Mouse (Mus musculus) c-Kit-negative CD71-positive TER-119-positive erythroid progenitor cells, embryonic 14.5 days (primary cell): ENCODE measurements around the gene Rbm47.

ENCODE experiments used
- DNase-seq: peaks from one replicate; pipeline ENCODE4 v3.0.0-alpha.2; 2013; ENCODE audit warnings: low read depth, low spot score

Gene Rbm47

GRCm38 (mm10) chr5:66086952-66087351 is 86.0 kb downstream of the Rbm47 start:
- DNase-seq, result no peak

- DNase-seq, result no peak
Observed at GRCm38 (mm10) chr5:66086304-66086703, 86.6 kb downstream of the Rbm47 start.

DNA sequence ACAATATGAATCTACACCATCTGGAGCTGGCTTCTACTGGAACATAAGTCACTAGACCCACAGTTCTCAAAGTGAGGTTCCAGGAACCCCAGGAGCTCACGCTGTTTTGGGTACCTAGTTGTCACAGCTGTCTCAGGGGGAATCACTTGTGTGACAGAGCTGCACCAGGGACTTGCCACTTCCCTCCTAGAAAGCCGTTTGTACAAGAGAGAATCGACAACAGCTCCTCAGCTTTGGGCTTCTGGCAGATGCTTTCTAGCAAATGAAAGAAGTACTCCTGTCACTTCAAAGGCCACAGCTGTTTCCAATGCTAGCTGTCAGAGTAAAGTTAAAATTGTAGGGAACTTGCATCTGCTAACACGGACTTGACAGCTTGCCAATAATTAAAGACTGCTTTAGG is 87.4 kb downstream of the Rbm47 start:
- no peak for DNase-seq

GRCm38 (mm10) chr5:66084541-66084940 is 88.4 kb downstream of the Rbm47 start:
- DNase-seq, result no peak

- DNase-seq, result peak; percentile 6
Observed at GRCm38 (mm10) chr5:66083350-66083749, 89.6 kb downstream of the Rbm47 start.

DNA sequence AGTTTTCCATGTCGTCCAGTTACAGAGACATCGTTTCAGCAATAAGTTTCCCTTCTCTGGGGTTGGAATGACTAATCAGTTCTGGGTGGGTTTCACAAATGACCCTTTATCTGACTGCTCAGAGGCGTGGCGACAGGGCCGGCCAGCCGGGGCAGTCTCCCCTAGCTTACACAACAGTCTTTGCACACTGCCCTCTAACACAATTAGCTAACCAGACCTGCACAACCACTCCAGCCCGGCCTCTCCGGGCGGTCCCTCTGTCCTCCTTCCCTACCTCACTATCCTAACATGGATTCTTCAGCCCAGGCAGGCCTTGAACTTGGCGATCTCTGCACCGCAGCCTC is 90.7 kb downstream of the Rbm47 start:
- DNase-seq, result no peak

GRCm38 (mm10) chr5:66081443-66082228 is 91.3 kb downstream of the Rbm47 start:
- DNase-seq, result no peak

GRCm38 (mm10) chr5:66080529-66081220 is 92.2 kb downstream of the Rbm47 start:
- no peak for DNase-seq

DNA sequence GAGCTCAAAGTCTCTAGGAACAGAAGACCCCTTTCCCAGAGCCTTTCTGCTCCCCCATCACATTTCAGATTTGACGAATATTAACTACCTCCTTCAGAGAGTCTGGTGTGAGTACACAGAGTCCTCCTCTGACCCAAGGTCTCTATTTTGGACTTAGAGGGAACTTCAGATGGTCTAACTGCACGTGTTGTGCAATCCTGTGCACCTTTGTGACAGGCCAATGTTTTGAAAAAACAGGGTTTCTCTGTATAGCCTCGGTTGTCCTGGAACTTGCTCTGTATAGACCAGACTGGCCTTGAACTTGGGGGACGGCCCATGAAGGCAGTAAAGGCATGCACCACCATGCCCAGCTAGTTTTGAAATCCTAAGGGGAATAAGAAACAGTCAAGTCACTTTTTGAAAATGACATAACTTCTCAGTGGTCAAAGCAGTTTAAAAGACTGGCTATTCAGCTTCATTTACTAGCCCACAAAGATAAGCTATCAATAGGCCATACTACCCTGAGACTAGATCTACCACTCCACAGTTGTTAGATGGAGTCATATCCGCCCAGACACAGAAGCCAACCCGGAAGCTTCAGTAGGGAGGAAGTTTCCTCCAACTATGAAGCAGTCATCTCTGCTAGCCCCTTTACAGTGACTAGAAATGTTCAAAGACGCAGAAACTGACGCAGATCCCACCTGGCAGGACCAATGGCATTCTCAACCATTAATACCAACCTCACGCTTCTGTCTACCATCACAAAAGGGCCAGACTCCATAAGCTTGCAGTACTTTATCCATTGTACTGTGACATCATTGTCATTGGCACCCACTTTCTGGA is 93.3 kb downstream of the Rbm47 start:
- no peak for DNase-seq

DNA sequence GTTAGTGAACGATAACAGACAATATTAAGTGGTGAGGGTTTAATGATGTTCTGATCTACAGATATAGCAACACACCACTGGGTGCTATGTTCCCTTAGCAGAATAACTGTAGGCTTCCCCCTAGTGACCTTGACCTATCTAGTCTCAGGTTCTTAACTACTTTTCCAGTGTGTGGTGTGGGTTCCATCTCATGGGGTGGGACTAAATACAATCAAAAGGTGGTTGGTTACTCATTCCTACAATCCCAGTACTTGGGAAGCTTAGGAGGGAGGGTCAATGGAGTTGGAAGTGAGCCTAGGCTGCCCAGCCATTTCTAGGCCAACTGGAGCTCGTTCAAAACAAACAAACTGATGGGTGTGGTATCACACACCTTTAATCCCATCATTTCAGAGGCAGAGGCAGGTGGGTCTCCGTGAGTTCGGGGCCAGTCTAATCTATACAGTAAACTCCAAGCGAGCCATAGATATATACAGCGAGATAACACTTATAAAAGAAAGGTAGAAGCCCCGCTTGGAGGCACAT is 94.4 kb downstream of the Rbm47 start:
- no peak for DNase-seq

- no peak for DNase-seq
Observed at GRCm38 (mm10) chr5:66077416-66077815, 95.5 kb downstream of the Rbm47 start.

DNA sequence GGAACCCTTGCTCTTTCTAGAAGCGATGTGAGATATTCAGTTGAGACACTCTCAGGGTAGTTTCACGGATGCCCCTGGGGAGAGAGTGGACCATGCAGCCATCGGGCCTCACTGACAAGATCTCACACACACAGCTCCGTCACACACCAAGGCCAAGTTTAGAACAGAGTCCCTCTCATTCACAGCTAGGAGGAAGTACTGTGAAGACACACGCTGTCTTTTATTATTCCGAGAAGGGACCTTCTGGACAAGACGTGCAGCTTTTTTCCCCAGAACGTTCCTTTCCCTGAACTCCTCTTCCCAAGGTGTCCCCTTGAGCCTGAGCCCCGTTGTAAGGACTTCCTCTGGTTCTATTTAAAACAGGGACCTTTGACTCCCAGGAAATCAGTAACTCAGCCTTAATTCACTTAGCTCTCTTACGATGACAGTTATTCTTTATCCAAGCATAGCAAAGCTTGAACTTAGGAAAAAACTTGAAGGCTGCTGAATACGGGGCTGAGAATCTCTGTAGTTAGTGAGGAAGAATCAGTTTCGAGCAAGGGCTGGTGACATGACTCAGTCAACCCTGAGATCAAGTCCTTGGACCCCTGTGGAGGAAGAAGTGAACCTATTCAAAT is 96.1 kb downstream of the Rbm47 start:
- no peak for DNase-seq

DNA sequence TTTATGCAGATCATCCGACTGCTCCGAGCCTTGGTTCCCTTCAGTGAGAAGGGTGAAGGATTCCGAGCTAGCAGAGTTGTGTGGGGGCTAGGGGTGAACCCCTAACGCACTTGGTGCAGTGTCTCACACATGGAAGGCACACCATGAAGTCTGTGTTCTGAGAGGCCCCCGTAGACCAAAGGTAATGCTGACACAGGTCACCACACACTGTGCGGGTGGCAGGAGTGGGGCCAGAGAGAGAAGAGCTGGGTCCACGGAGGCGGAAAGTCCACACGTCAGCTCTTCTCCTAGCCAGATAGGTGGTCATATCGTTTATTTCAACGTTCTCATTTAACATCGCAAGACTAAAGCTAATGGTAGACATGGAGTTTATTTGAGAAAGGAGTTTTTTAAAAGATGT is 97.0 kb downstream of the Rbm47 start:
- no peak for DNase-seq

DNA sequence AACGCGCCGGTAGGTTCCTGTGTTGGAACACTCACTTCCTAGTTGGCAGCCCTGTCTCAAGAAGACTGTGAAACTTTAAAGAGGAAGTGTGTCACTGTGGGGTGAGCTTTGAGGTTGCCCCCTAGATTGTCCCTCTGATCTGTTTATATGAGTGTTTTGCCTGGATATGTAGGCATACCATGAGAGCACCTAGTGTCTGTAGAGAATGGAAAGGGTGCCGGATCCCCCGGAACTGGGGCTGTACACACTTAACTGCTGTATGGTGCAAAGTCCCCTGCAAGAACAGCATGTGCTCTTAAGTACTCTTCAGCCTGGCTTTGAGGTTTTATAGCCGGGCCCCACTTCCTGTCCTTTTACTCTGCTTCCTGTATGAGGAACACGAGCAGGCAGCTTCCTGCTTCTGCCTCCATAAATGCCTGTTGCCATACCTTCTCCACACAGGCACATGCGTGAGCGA is 97.9 kb downstream of the Rbm47 start:
- DNase-seq, result no peak

DNA sequence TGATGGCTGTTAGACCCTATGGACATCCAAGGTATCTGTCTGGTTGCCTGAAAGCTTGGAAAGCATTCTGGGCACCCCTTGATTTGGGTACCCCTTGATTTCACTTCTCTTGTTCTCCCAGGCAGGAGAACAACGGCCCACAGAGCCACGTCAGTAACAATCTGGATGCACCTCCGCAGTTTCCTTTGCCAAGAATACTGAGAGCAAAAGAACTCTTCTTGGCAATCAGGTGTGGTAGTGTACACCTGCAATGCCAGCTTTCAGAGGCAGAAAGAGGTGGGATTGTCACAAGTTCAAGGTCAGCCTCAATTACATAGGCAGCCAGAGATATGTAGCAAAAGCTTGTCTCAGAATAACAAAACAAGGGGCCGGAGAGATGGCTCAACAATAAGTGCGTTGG is 98.7 kb downstream of the Rbm47 start:
- no peak for DNase-seq

GRCm38 (mm10) chr5:66073604-66074164 is 99.2 kb downstream of the Rbm47 start:
- DNase-seq, result no peak

GRCm38 (mm10) chr5:66071722-66072121 is 101.2 kb downstream of the Rbm47 start:
- DNase-seq, result no peak

GRCm38 (mm10) chr5:66070350-66070749 is 102.6 kb downstream of the Rbm47 start:
- no peak for DNase-seq

DNA sequence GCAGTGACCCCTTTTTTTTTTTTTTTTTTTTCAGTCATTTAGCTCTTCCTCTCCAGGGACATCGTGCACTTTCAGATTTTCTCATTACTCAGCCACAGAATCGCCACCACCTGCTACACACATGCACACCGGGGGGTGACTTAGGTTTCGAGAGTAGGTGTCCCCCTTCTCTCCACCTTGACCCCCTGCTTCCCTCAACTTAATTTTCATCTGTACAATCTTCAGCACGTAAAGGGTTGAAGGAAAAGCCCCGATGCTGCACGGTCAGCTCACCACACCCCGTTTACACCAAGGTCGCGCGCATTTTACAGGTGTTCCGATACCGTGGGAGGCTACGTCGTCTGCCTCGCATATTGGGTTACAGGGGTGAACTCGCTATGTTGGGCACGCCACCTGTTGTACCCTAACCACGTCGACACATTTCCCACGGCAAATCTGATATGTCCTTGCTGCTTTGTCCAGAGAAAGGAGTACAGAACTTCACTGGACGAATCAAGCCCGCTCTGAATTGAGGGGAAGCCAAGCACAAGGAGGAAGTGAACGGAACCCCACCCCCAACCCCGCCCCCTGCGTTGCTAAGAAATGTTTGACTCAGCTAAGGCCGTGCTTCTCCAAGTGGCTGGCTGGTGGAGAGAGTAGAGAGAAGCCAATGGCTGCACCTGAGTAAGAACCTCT is 103.3 kb downstream of the Rbm47 start:
- no peak for DNase-seq

GRCm38 (mm10) chr5:66069133-66069469 is 103.8 kb downstream of the Rbm47 start:
- DNase-seq, result no peak
